Mouse (Mus musculus): Measurements from ENCODE around the gene Tmem209.

The Tmem209 gene

DNA sequence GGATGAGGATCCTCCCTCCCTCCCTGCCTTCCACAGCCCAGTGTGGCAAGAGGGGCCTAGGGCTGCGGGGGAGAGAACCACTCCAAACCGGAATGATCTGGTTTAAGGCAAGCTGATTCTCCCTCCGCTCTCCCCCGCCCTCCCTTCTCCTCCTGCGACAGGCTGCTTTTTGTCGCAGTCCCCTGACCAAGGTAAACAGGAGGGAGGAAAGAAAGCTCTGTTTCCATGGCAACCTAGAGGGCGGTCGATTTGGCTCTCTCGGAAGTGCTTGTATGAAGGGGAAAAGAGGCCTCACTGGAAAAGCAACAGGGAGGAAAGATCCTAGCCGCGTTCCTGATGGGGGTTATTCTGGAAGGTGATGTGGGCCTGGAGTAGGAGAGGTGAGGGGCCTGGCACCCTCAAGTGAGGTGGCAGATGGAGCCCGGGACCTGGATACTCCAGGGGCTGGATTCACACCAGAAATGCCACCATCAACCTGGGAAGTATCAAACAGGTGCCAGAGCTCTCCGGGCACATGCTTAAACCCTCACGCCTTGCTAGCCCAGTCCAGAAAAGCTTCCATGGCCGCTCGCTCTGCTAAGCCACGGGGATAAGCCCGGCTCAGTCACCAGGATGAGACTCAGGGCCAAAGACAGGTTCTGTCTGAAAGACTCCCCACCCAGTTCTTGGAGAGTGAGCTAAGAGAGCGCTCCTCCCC, 48.7 kb downstream of the Tmem209 start:
- DNase-seq, result peak; percentile 70

DNA sequence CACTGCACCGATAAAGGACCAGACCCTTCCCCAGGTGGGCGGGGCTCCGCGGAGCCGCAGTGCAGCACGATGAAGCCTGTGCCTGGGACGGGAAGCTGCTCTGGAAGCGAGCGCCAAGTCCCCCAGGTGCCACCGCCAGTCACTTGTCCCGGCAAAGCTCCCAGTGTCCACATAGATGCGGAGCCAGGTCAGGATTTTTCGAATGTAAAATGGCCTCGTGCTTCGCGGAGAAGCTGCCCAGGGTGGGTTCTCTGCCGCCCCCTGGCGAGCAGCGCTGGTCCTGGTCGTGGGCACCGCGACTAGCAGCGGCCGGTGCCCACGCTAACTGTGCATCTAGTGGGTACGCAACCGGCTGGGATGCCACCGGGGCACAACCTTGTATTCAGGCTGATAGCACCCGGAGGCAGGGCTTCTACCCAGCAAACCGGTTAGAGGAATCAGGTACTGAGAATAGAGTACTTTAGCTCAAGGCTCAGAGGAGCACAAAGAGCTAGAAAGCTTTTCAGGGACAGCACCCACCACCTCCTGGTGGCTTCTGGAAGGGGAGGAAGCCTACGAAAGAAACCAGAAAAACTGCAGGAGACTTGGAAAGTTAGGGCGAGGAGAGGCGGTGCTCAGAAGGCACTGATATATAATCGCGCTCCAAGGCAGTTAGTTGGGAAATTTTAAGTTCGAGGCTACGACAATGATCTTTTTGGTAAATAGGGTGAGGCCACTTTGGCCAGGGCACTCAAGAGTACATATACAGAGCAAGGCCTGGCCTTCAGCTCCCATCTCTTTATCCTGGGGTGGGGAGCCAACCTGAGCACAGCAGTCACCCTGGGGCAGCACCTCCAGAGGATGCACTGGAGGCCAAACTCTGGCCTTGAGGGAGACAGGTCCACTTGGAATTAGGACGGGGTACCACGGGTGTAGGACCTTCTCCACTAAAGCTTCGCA, 49.5 kb downstream of the Tmem209 start:
- peak; percentile 79 for DNase-seq

- no peak for DNase-seq
Observed at GRCm38 (mm10) chr6:30459056-30459747, 50.4 kb downstream of the Tmem209 start.

DNA sequence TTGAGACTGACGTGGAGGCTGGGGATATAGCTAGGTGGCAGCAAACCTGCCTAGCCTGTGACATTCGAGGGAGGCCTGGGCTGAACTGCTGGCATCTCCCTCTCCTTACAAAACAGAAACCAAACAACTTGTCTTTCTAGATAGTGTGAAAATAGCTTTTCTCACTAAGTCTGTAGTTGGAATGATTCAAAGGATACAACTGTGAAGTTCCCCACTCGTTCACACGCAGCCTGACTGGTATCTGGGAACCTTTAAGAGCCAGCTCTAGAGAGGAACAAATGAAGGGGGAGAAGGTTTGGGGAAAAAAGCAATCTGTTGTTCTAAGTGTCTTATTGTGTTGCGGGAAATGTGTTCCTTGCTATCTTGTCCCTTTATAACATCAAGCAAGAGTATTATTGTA, 51.0 kb downstream of the Tmem209 start:
- DNase-seq, result no peak

- DNase-seq, result no peak
Observed at GRCm38 (mm10) chr6:30456991-30457390, 52.6 kb downstream of the Tmem209 start.

- no peak for DNase-seq
Observed at GRCm38 (mm10) chr6:30439576-30439975, 70.0 kb downstream of the Tmem209 start.

- no peak for DNase-seq
Observed at GRCm38 (mm10) chr6:30437054-30437453, 72.5 kb downstream of the Tmem209 start.

- DNase-seq, result no peak
Observed at GRCm38 (mm10) chr6:30436476-30436875, 73.1 kb downstream of the Tmem209 start.

GRCm38 (mm10) chr6:30432461-30433192, 77.0 kb downstream of the Tmem209 start:
- no peak for DNase-seq
